Comparison of ENCODE assay signal across 8 mouse cellular contexts in genomic region chr3:130689630-130690029, GRCm38 (mm10). TPM values are rescaled to one million over a fixed set of nuclear protein-coding genes. Genes with fewer than 3 reads are reported as not detected.
DNase-seq lines count a peak whose midpoint lies in the region; ATAC-seq and TF ChIP-seq lines count a peak whose summit lies in the region.

No protein-coding gene starts in this region.

- no peaks in the 10 kb centered on the region for H3K9me3 ChIP-seq in embryonic facial prominence, embryonic 14.5 days (ENCODE audit: control insufficient read depth, low read length)
- no peaks in the 10 kb centered on the region for H3K9me3 ChIP-seq in lung, embryonic 14.5 days (ENCODE audit: low read depth, low read length)

- intact Hi-C loops in heart, postnatal 14 days (cut with DNase I): loop anchor here (5.0 to 10.0 kb wide), 2 partner anchors 82 to 505 kb away; no protein-coding TSS in a partner anchor

- peaks cover 4% of the 10 kb centered on the region for H3K36me3 ChIP-seq in embryonic facial prominence, embryonic 14.5 days (ENCODE audit: control insufficient read depth, insufficient read depth, low read length)
- peaks cover 4% of the 10 kb centered on the region for H3K36me3 ChIP-seq in lung, embryonic 14.5 days (ENCODE audit: insufficient read depth)

- H3K4me3 ChIP-seq in embryonic facial prominence, embryonic 14.5 days (ENCODE audit: low read depth, low read length): no peak overlapping the region
- H3K4me3 ChIP-seq in lung, embryonic 14.5 days (ENCODE audit: low read depth, low read length): no peak overlapping the region

- H3K4me2 ChIP-seq in embryonic facial prominence, embryonic 14.5 days (ENCODE audit: low read depth, low read length): no peak overlapping the region
- H3K4me2 ChIP-seq in lung, embryonic 14.5 days: no peak overlapping the region

- peak; percentile 29 to 37 for DNase-seq in CD8-positive naive resting alpha-beta T cell, adult 2 months (ENCODE audit: low read depth in 2 of 2, low spot score in 2 of 2)
- peak; percentile 83 for DNase-seq in adrenal gland, postnatal 25 days
- DNase-seq in embryonic facial prominence, embryonic 14.5 days (ENCODE audit: low spot score): peak; percentile 89
- peak; percentile 75 to 84 for DNase-seq in heart, postnatal 14 days
- peak; percentile 90 for DNase-seq in layer of hippocampus, adult 9-10 months (ENCODE audit: low spot score)
- peak; percentile 95 for DNase-seq in lung, embryonic 14.5 days
- peak; percentile 69 for DNase-seq in ovary, postnatal 36 days (ENCODE audit: low spot score)
- peak; percentile 47 for DNase-seq in thymus, postnatal 25 days

- TF ChIP-seq CTCF in lung, embryonic 14.5 days (IDR thresholded peaks at IDR 0.05; ENCODE audit: low read depth): peak; percentile 90

- H3K27me3 ChIP-seq in embryonic facial prominence, embryonic 14.5 days (replicated peaks; ENCODE audit: control insufficient read depth, insufficient read depth, low read length): no peaks in the 10 kb centered on the region
- H3K27me3 ChIP-seq in lung, embryonic 14.5 days (ENCODE audit: insufficient read depth, low read length): no peaks in the 10 kb centered on the region

- peak; percentile 47 for ATAC-seq in embryonic facial prominence, embryonic 14.5 days (ENCODE audit: low read depth)
- 0 out of 2 replicates have a peak, but pooled peaks have one; percentile 19 for ATAC-seq in lung, embryonic 14.5 days (ENCODE audit: insufficient read depth)

- no peak overlapping the region for H3K9ac ChIP-seq in embryonic facial prominence, embryonic 14.5 days (ENCODE audit: low read depth, low read length)
- H3K9ac ChIP-seq in lung, embryonic 14.5 days: no peak overlapping the region

- no peak overlapping the region for H3K27ac ChIP-seq in embryonic facial prominence, embryonic 14.5 days (replicated peaks; ENCODE audit: low read depth, low read length)
- H3K27ac ChIP-seq in lung, embryonic 14.5 days (ENCODE audit: low read depth): no peak overlapping the region

- H3K4me1 ChIP-seq in embryonic facial prominence, embryonic 14.5 days (ENCODE audit: control insufficient read depth, insufficient read depth, low read length): no peaks in the 10 kb centered on the region
- peaks cover 2% of the 10 kb centered on the region; the same call in 1 of the 2 replicates for H3K4me1 ChIP-seq in lung, embryonic 14.5 days (ENCODE audit: insufficient read depth)

- WGBS in embryonic facial prominence, embryonic 14.5 days: 13% methylated on average over 12 of the region's 12 CpGs
- WGBS in lung, embryonic 14.5 days: 12% methylated on average over 12 of the region's 12 CpGs

RNA-seq across cellular contexts. Expression of gene Ostc, which starts 19.6 kb away (rescaled TPM):
- total RNA-seq in adrenal gland, postnatal 25 days (2021): 85.9 and 89.5 TPM in 2 replicates
- 454 and 459 TPM in 2 replicates for polyA plus RNA-seq in embryonic facial prominence, embryonic 14.5 days (2014; fragmentation: Nextera tagmentation; extraction: Ambion mirVana)
- 10 to 100 TPM; 42.1 to 55.0 TPM for total RNA-seq in heart, postnatal 14 days (2021)
- polyA plus RNA-seq in lung, embryonic 14.5 days (2014; fragmentation: Nextera tagmentation; extraction: Ambion mirVana): 401 and 409 TPM in 2 replicates

RNA-seq across cellular contexts. Expression of gene Rpl34, which starts 40.6 kb away (rescaled TPM):
- total RNA-seq in adrenal gland, postnatal 25 days (2021): 602 and 744 TPM in 2 replicates
- 1,104 and 1,207 TPM in 2 replicates for polyA plus RNA-seq in embryonic facial prominence, embryonic 14.5 days (2014; fragmentation: Nextera tagmentation; extraction: Ambion mirVana)
- total RNA-seq in heart, postnatal 14 days (2021): 100 to 1,000 TPM; 373 to 414 TPM
- polyA plus RNA-seq in lung, embryonic 14.5 days (2014; fragmentation: Nextera tagmentation; extraction: Ambion mirVana): 1,090 and 1,134 TPM in 2 replicates

Comparison
In these comparisons a context has a peak if more than half of its experiments do, and no peak if none do; other contexts are left out.
1. DNase-seq: peak in every context shown above with its lines; median percentile 95 in lung, embryonic 14.5 days; 90 in layer of hippocampus, adult 9-10 months; 89 in embryonic facial prominence, embryonic 14.5 days; 83 in adrenal gland, postnatal 25 days; 80 in heart, postnatal 14 days; 69 in ovary, postnatal 36 days; 47 in thymus, postnatal 25 days; 33 in CD8-positive naive resting alpha-beta T cell, adult 2 months.